Mouse (Mus musculus): ENCODE results near the gene Idua. TPM values are rescaled to one million over a fixed set of nuclear protein-coding genes. Genes with fewer than 3 reads are reported as not detected.

The Idua gene
- total RNA-seq, 1 experiment, result 3.7 TPM

- no peak overlapping the region for H3K27ac ChIP-seq (ENCODE audit: insufficient read depth, low read depth, low read length, poor library complexity, severe bottlenecking)
- H3K36me3 ChIP-seq (ENCODE audit: control insufficient read depth, insufficient read depth, low read length, poor library complexity, severe bottlenecking), result no peaks in the 10 kb centered on the region; the same call in 1 of the 2 replicates
- H3K9ac ChIP-seq (ENCODE audit: insufficient read depth, low read depth, low read length, poor library complexity, severe bottlenecking), result no peak overlapping the region
- H3K4me3 ChIP-seq (ENCODE audit: insufficient read depth in 1 of 2, low read depth in 1 of 2, low read length in 2 of 2, poor library complexity in 1 of 2, severe bottlenecking in 1 of 2), result no peak overlapping the region
- H3K9me3 ChIP-seq (ENCODE audit: control insufficient read depth, insufficient read depth, low read depth, low read length), result no peaks in the 10 kb centered on the region
- in situ Hi-C loops (cut with MboI; ENCODE audit: low sequenced_read_pairs in 2 of 2, unreplicated experiment in 2 of 2), result no loop called here
- DNase-seq (ENCODE audit: low read depth, low spot score), result no peak
- H3K4me1 ChIP-seq (ENCODE audit: control insufficient read depth in 2 of 2, insufficient read depth in 2 of 2, low read length in 2 of 2, poor library complexity in 1 of 2), result peaks cover under 1 to 11% of the 10 kb centered on the region in 2 experiments; a peak in 2 of 4 replicates
- TF ChIP-seq CHD2 (IDR thresholded peaks at IDR 0.05; ENCODE audit: low read depth, low read length) (no peak), ZNF384 (IDR thresholded peaks at IDR 0.05; ENCODE audit: low read depth, low read length) (no peak), MAFK (IDR thresholded peaks at IDR 0.05; ENCODE audit: insufficient read depth, low read depth, low read length) (no peak), ZC3H11A (IDR thresholded peaks at IDR 0.05; ENCODE audit: borderline replicate concordance, low read depth, low read length) (no peak), HCFC1 (IDR thresholded peaks at IDR 0.05; ENCODE audit: borderline replicate concordance, insufficient read depth, low read length) (no peak)
These were observed 14.5 kb downstream of the Idua start for GRCm38 (mm10) chr5:108674624-108675023.

- in situ Hi-C loops (cut with MboI; ENCODE audit: low sequenced_read_pairs in 2 of 2, unreplicated experiment in 2 of 2), result no loop called here
- no peak for DNase-seq (ENCODE audit: low read depth, low spot score)
- Histone ChIP-seq H3K27ac (ENCODE audit: insufficient read depth, low read depth, low read length, poor library complexity, severe bottlenecking) (no peak within 1 kb of the TSS), H3K9ac (ENCODE audit: insufficient read depth, low read depth, low read length, poor library complexity, severe bottlenecking) (no peak within 1 kb of the TSS), H3K4me1 (ENCODE audit: control insufficient read depth in 2 of 2, insufficient read depth in 2 of 2, low read length in 2 of 2, poor library complexity in 1 of 2) (peaks cover 0 to 11% of the 10 kb centered on the region in 2 experiments; a peak in 2 of 4 replicates), H3K36me3 (ENCODE audit: control insufficient read depth, insufficient read depth, low read length, poor library complexity, severe bottlenecking) (no peaks in the 10 kb centered on the region; the same call in 1 of the 2 replicates), H3K9me3 (ENCODE audit: control insufficient read depth, insufficient read depth, low read depth, low read length) (no peaks in the 10 kb centered on the region), H3K4me3 (ENCODE audit: insufficient read depth in 1 of 2, low read depth in 1 of 2, low read length in 2 of 2, poor library complexity in 1 of 2, severe bottlenecking in 1 of 2) (no peak within 1 kb of the TSS)
- TF ChIP-seq CHD2 (IDR thresholded peaks at IDR 0.05; ENCODE audit: low read depth, low read length) (no peak), HCFC1 (IDR thresholded peaks at IDR 0.05; ENCODE audit: borderline replicate concordance, insufficient read depth, low read length) (no peak), ZC3H11A (IDR thresholded peaks at IDR 0.05; ENCODE audit: borderline replicate concordance, low read depth, low read length) (no peak), ZNF384 (IDR thresholded peaks at IDR 0.05; ENCODE audit: low read depth, low read length) (no peak), MAFK (IDR thresholded peaks at IDR 0.05; ENCODE audit: insufficient read depth, low read depth, low read length) (no peak)
These were observed 15.2 kb downstream of the Idua start, which contains the start of gene Slc26a1 for GRCm38 (mm10) chr5:108675251-108675816. TSS of gene Slc26a1 (minus strand) at chr5:108675569.

- H3K36me3 ChIP-seq (ENCODE audit: control insufficient read depth, insufficient read depth, low read length, poor library complexity, severe bottlenecking), result no peaks in the 10 kb centered on the region; the same call in 1 of the 2 replicates
- TF ChIP-seq ZC3H11A (IDR thresholded peaks at IDR 0.05; ENCODE audit: borderline replicate concordance, low read depth, low read length), result no peak
- no peak for TF ChIP-seq CHD2 (IDR thresholded peaks at IDR 0.05; ENCODE audit: low read depth, low read length)
- TF ChIP-seq MAFK (IDR thresholded peaks at IDR 0.05; ENCODE audit: insufficient read depth, low read depth, low read length), result no peak
- TF ChIP-seq ZNF384 (IDR thresholded peaks at IDR 0.05; ENCODE audit: low read depth, low read length), result no peak
- no peak for TF ChIP-seq HCFC1 (IDR thresholded peaks at IDR 0.05; ENCODE audit: borderline replicate concordance, insufficient read depth, low read length)
- no peak overlapping the region; the same call in 1 of the 2 replicates for H3K9ac ChIP-seq (ENCODE audit: insufficient read depth, low read depth, low read length, poor library complexity, severe bottlenecking)
- in situ Hi-C loops (cut with MboI; ENCODE audit: low sequenced_read_pairs in 2 of 2, unreplicated experiment in 2 of 2), result no loop called here
- no peaks in the 10 kb centered on the region for H3K9me3 ChIP-seq (ENCODE audit: control insufficient read depth, insufficient read depth, low read depth, low read length)
- H3K4me3 ChIP-seq (ENCODE audit: insufficient read depth in 1 of 2, low read depth in 1 of 2, low read length in 2 of 2, poor library complexity in 1 of 2, severe bottlenecking in 1 of 2), result peak overlapping the region; percentile 55 to 58
- no peak for DNase-seq (ENCODE audit: low read depth, low spot score)
- H3K4me1 ChIP-seq (ENCODE audit: control insufficient read depth in 2 of 2, insufficient read depth in 2 of 2, low read length in 2 of 2, poor library complexity in 1 of 2), result peaks cover 0 to 12% of the 10 kb centered on the region in 2 experiments; a peak in 2 of 4 replicates
- H3K27ac ChIP-seq (ENCODE audit: insufficient read depth, low read depth, low read length, poor library complexity, severe bottlenecking), result no peak overlapping the region
These were observed 16.8 kb downstream of the Idua start for GRCm38 (mm10) chr5:108676772-108677498.

DNA sequence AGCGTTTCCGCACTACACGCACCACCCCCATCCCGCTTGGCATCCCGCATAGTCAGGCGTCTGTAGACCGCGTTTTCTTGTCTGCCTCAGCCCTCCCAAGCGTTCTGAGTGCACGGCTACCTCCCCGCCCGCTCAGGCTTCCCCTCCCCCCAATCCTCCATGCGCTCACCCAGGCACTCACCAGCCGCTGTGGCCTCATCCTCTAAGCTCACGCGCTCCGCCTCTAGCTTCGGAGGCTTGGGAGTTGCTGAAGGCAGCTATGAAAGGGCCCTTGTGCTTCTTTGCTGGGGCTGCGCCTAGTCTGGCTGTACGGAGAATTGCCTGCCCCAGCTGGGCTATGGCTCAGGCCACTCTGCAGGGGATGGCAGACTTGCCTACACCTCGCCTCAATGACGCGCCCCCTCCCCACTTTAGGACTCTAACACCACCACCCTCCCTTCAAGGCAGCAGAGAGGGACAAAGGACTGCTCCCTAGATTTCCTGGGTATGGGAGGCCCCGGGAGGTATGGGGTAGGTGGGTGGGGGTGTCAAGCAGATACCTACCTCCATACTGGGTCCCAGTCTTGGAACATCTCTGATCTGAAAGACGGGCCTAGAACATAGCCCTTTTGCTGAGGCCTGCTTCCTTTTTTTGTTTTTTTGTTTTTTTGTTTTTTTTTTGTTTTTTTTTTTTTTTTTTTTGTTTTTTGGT is 17.6 kb downstream of the Idua start:
- in situ Hi-C loops (cut with MboI; ENCODE audit: low sequenced_read_pairs in 2 of 2, unreplicated experiment in 2 of 2), result no loop called here

More for the DNA sequence above, 17.6 kb downstream of the Idua start:
- Histone ChIP-seq H3K9me3 (ENCODE audit: control insufficient read depth, insufficient read depth, low read depth, low read length) (no peaks in the 10 kb centered on the region), H3K9ac (ENCODE audit: insufficient read depth, low read depth, low read length, poor library complexity, severe bottlenecking) (peak overlapping the region; percentile 54), H3K27ac (ENCODE audit: insufficient read depth, low read depth, low read length, poor library complexity, severe bottlenecking) (peak overlapping the region; percentile 67; the same call in 1 of the 2 replicates), H3K4me1 (ENCODE audit: control insufficient read depth in 2 of 2, insufficient read depth in 2 of 2, low read length in 2 of 2, poor library complexity in 1 of 2) (peaks cover 0 to 12% of the 10 kb centered on the region in 2 experiments; a peak in 2 of 4 replicates), H3K36me3 (ENCODE audit: control insufficient read depth, insufficient read depth, low read length, poor library complexity, severe bottlenecking) (no peaks in the 10 kb centered on the region), H3K4me3 (ENCODE audit: insufficient read depth in 1 of 2, low read depth in 1 of 2, low read length in 2 of 2, poor library complexity in 1 of 2, severe bottlenecking in 1 of 2) (peak overlapping the region; percentile 55 to 58)
- no peak for TF ChIP-seq HCFC1 (IDR thresholded peaks at IDR 0.05; ENCODE audit: borderline replicate concordance, insufficient read depth, low read length)
- peak; percentile 53 for DNase-seq (ENCODE audit: low read depth, low spot score)

Measured in ES-E14 (cell line).